Mouse (Mus musculus) olfactory bulb, adult 2 months (tissue): ENCODE measurements around the gene Inpp5d. TPM values are rescaled to one million over a fixed set of nuclear protein-coding genes. Genes with fewer than 3 reads are reported as not detected.

ENCODE experiments used
- H3K27ac ChIP-seq: fragments of 200-500 bp; 2 replicates; pipeline ENCODE4 v1.5.1; 2012; ENCODE audit warnings: low read depth, low read length; ENCODE audit not compliant: insufficient read depth
- H3K4me1 ChIP-seq: fragments of 200-500 bp; 2 replicates; pipeline ENCODE4 v1.6.1; 2012; ENCODE audit warnings: low read length; ENCODE audit not compliant: control insufficient read depth, insufficient read depth
- H3K4me3 ChIP-seq: fragments of 200-500 bp; 2 replicates; pipeline ENCODE4 v1.5.1; 2012; ENCODE audit warnings: mild to moderate bottlenecking, low read depth, low read length, moderate library complexity; ENCODE audit not compliant: insufficient read depth
- CTCF ChIP-seq: fragments of 200-500 bp; IDR thresholded peaks from 2 replicates; pipeline ENCODE4 v1.5.1; 2012; ENCODE audit warnings: low read depth, mild to moderate bottlenecking, low read length, moderate library complexity; ENCODE audit not compliant: insufficient read depth
- POLR2A ChIP-seq: fragments of 200-500 bp; IDR thresholded peaks from 2 replicates; pipeline ENCODE4 v1.6.1; 2012; ENCODE audit warnings: mild to moderate bottlenecking, low read depth, low read length, moderate library complexity; ENCODE audit not compliant: insufficient read depth
- WGBS: fragments of 180-500 bp; shearing (Covaris S2); methylation state at CpG from one replicate; pipeline ENCODE4 v1.1.7; 2018; 5-methylcytosine and 5-hydroxymethylcytosine counted together
- polyA plus RNA-seq: library from polyadenylated mRNA; stranded (reverse); fragments of >200 nt; gene quantifications from 2 replicates; pipeline ENCODE4 v1.2.4, GENCODE M21; 2012; ENCODE audit warnings: low replicate concordance; ENCODE audit not compliant: missing spikeins, insufficient read depth, insufficient read length

Gene Inpp5d
- polyA plus RNA-seq, 1 experiment = not detected

GRCm38 (mm10) chr1:87763821-87764220, 143.7 kb downstream of the Inpp5d start:
- TF ChIP-seq POLR2A = no peak
- no peak overlapping the region for H3K4me3 ChIP-seq
- no peak overlapping the region for H3K27ac ChIP-seq
- WGBS = 96% methylated on average over 3 of the region's 3 CpGs
- H3K4me1 ChIP-seq = no peaks in the 10 kb centered on the region

GRCm38 (mm10) chr1:87765741-87766140, 145.6 kb downstream of the Inpp5d start:
- Histone ChIP-seq H3K27ac (no peak overlapping the region), H3K4me1 (no peaks in the 10 kb centered on the region), H3K4me3 (no peak overlapping the region)
- WGBS = 92% methylated on average over 2 of the region's 2 CpGs
- TF ChIP-seq POLR2A = no peak
- no peak for TF ChIP-seq CTCF

- no peak overlapping the region for H3K27ac ChIP-seq
- TF ChIP-seq POLR2A (no peak), CTCF (no peak)
- H3K4me3 ChIP-seq = no peak overlapping the region
- H3K4me1 ChIP-seq = no peaks in the 10 kb centered on the region
- 82% methylated on average over 3 of the region's 3 CpGs for whole genome bisulfite sequencing
Observed at GRCm38 (mm10) chr1:87766233-87766632, 146.1 kb downstream of the Inpp5d start.

- Histone ChIP-seq H3K4me3 (no peak overlapping the region), H3K4me1 (no peaks in the 10 kb centered on the region), H3K27ac (no peak overlapping the region)
- 95% methylated on average over 2 of the region's 2 CpGs for WGBS
- TF ChIP-seq POLR2A = no peak
Observed at GRCm38 (mm10) chr1:87769263-87769662, 149.2 kb downstream of the Inpp5d start.

Other genes starting within 250 kb of the Inpp5d start
- not detected in 2 replicates for gene Kcnj13, start 225.6 kb upstream of the Inpp5d start, polyA plus RNA-seq
- gene Snorc, start 150.0 kb upstream of the Inpp5d start, polyA plus RNA-seq = not detected in 2 replicates
- gene Neu2, start 110.4 kb upstream of the Inpp5d start, polyA plus RNA-seq = not detected in 2 replicates
- not detected in 2 replicates for gene Ngef, start 46.4 kb upstream of the Inpp5d start, polyA plus RNA-seq
- gene Atg16l1, start 135.6 kb downstream of the Inpp5d start, polyA plus RNA-seq = not detected in 2 replicates
- not detected in 2 replicates for gene Sag, start 183.4 kb downstream of the Inpp5d start, polyA plus RNA-seq
- gene Dgkd, start 233.0 kb downstream of the Inpp5d start, polyA plus RNA-seq = 128 and 379 TPM in 2 replicates